Mouse (Mus musculus): Measurements from ENCODE around the gene Runx1. TPM values are rescaled to one million over a fixed set of nuclear protein-coding genes. Genes with fewer than 3 reads are reported as not detected.

The Runx1 gene
- polyA plus RNA-seq, 1 experiment from 2014 or later, result 1.2 TPM

GRCm38 (mm10) chr16:92779175-92779574, 46.8 kb downstream of the Runx1 start:
- Histone ChIP-seq H3K4me1 (ENCODE audit: control insufficient read depth, insufficient read depth, low read length) (no peaks in the 10 kb centered on the region), H3K36me3 (ENCODE audit: control insufficient read depth, insufficient read depth, low read length) (no peaks in the 10 kb centered on the region), H3K4me2 (ENCODE audit: low read depth) (no peak overlapping the region), H3K9me3 (ENCODE audit: control insufficient read depth, low read length) (no peaks in the 10 kb centered on the region), H3K27ac (ENCODE audit: low read depth, low read length) (no peak overlapping the region), H3K4me3 (ENCODE audit: low read depth, low read length) (no peak overlapping the region), H3K9ac (ENCODE audit: low read length) (no peak overlapping the region), H3K27me3 (ENCODE audit: control insufficient read depth, insufficient read depth, low read length) (no peaks in the 10 kb centered on the region)
- WGBS, result 86% methylated on average over 2 of the region's 2 CpGs
- no peak for DNase-seq (ENCODE audit: low spot score)
- no peak for ATAC-seq (ENCODE audit: insufficient read depth, low FRiP score, low TSS enrichment)

DNA sequence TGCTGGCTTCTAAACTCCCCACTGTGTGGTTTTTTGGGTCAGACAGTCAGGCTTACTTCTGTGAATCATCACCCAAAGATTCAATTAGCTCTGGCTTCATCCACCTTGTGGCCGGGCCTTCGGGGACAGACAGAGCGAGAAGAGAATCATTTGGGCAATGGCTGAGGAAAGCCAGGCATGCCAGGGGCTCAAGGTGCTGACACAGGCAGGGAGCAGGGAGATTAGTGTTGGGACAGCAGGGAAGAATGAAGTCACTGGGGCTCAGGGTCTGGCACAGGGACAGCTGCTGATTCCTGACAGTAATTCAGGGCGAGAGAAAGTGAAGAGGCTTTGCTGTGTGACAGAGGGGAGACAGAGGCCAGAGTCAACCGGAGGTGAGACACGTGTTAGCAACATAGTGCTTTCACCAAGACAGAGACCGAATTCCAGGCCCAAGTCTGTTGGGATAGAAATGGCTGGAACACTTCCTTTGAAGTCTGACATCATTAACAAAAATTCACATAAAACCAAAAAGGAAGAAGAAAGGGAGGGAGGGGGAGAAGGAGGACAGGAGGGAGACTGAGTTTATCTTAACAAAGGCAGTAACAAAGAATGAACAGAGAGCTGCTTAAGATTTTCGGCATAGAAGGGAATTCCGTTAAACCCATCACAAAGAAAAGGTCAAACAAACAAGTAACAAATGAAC, 47.7 kb downstream of the Runx1 start:
- Histone ChIP-seq H3K9me3 (ENCODE audit: control insufficient read depth, low read length) (no peaks in the 10 kb centered on the region), H3K4me1 (ENCODE audit: control insufficient read depth, insufficient read depth, low read length) (no peaks in the 10 kb centered on the region), H3K27ac (ENCODE audit: low read depth, low read length) (no peak overlapping the region), H3K27me3 (ENCODE audit: control insufficient read depth, insufficient read depth, low read length) (no peaks in the 10 kb centered on the region), H3K4me2 (ENCODE audit: low read depth) (no peak overlapping the region), H3K9ac (ENCODE audit: low read length) (no peak overlapping the region), H3K4me3 (ENCODE audit: low read depth, low read length) (no peak overlapping the region), H3K36me3 (ENCODE audit: control insufficient read depth, insufficient read depth, low read length) (no peaks in the 10 kb centered on the region)
- DNase-seq (ENCODE audit: low spot score), result no peak
- ATAC-seq (ENCODE audit: insufficient read depth, low FRiP score, low TSS enrichment), result no peak
- WGBS, result 65% methylated on average over 9 of the region's 9 CpGs

DNA sequence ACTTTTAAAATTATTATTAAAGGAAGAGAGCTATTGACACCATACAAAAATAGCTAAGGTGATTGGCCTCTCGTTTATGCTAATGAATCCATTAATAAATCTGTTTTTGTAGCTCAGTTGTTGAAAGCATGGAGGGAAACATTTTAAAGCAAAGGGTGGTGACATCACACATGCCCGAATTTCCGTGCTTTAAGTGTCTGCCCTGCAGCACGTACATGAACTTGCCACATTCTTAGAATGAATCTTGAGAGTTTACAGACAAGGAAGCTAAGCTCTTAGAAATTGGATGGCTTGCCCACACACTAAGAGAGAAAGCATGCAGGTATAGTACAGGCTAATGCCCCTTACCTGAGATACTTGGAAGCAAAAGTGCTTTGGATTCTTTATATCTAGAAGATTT, 58.1 kb downstream of the Runx1 start:
- no peak for ATAC-seq (ENCODE audit: insufficient read depth, low FRiP score, low TSS enrichment)
- no peak overlapping the region for H3K9ac ChIP-seq (ENCODE audit: low read length)
- H3K27me3 ChIP-seq (ENCODE audit: control insufficient read depth, insufficient read depth, low read length), result no peaks in the 10 kb centered on the region
- H3K27ac ChIP-seq (ENCODE audit: low read depth, low read length), result no peak overlapping the region
- no peaks in the 10 kb centered on the region for H3K9me3 ChIP-seq (ENCODE audit: control insufficient read depth, low read length)
- H3K4me1 ChIP-seq (ENCODE audit: control insufficient read depth, insufficient read depth, low read length), result no peaks in the 10 kb centered on the region
- DNase-seq (ENCODE audit: low spot score), result no peak
- WGBS, result 87% methylated on average over 4 of the region's 4 CpGs
- H3K36me3 ChIP-seq (ENCODE audit: control insufficient read depth, insufficient read depth, low read length), result no peaks in the 10 kb centered on the region
- no peak overlapping the region for H3K4me2 ChIP-seq (ENCODE audit: low read depth)
- no peak overlapping the region for H3K4me3 ChIP-seq (ENCODE audit: low read depth, low read length)

DNA sequence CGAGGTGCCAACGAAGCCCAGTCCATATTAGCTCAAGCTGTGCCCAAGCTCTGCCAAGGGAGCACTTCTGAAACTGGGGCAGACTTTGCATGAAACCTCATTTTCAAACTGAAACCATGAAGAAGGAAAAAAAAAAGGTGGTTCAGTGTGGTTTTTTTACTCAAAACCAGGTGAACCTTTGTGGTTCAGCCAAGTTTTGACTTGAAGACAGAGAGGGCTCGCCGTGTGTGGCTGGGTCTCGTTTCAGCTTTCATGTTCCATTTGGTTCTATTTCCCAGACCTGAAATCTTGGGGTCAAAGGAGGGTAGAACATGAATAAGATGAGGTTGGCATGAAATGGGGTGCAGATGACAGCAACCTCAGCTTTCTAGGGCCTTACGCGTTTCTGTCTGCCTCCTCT, 58.5 kb downstream of the Runx1 start:
- H3K4me3 ChIP-seq (ENCODE audit: low read depth, low read length), result no peak overlapping the region
- no peak overlapping the region for H3K27ac ChIP-seq (ENCODE audit: low read depth, low read length)
- no peaks in the 10 kb centered on the region for H3K9me3 ChIP-seq (ENCODE audit: control insufficient read depth, low read length)
- no peaks in the 10 kb centered on the region for H3K27me3 ChIP-seq (ENCODE audit: control insufficient read depth, insufficient read depth, low read length)
- H3K4me1 ChIP-seq (ENCODE audit: control insufficient read depth, insufficient read depth, low read length), result no peaks in the 10 kb centered on the region
- no peak overlapping the region for H3K9ac ChIP-seq (ENCODE audit: low read length)
- no peaks in the 10 kb centered on the region for H3K36me3 ChIP-seq (ENCODE audit: control insufficient read depth, insufficient read depth, low read length)
- DNase-seq (ENCODE audit: low spot score) (no peak), ATAC-seq (ENCODE audit: insufficient read depth, low FRiP score, low TSS enrichment) (no peak)
- 91% methylated on average over 7 of the region's 7 CpGs for WGBS
- H3K4me2 ChIP-seq (ENCODE audit: low read depth), result no peak overlapping the region

DNA sequence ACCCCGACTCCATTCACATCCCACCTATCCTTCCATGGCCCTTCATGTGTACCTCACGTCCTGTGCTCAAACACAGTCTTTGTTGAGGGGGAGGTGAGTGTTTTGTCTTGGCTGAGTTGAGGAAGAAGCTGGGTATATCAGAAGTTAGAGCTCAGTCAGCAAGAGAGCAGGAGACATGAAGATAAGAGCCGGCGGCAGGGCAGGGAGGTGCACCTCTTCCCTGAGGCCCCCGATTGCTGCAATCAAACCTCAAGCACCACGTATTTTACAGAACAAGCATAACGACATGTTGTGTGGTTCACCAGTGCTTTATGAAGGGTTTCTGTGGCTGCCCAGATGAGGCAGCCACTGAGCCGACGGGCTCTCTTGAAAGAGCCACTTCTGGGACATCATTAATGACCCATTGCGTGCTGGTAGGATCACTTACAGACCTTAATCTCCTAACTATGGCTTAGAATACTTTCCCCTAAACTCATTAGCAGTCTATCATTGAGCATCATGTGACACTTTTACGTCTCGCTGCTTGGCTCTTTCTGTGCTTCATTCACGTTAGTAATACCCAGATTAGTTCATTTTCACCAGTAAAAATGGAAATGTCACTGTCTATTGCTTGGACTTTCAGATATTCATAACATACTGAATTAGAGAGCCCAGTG, 61.1 kb downstream of the Runx1 start:
- 86% methylated on average over 13 of the region's 13 CpGs for WGBS
- no peak overlapping the region for H3K27ac ChIP-seq (ENCODE audit: low read depth, low read length)
- no peaks in the 10 kb centered on the region for H3K36me3 ChIP-seq (ENCODE audit: control insufficient read depth, insufficient read depth, low read length)
- DNase-seq (ENCODE audit: low spot score) (no peak), ATAC-seq (ENCODE audit: insufficient read depth, low FRiP score, low TSS enrichment) (no peak)
- no peak overlapping the region for H3K4me3 ChIP-seq (ENCODE audit: low read depth, low read length)
- H3K4me2 ChIP-seq (ENCODE audit: low read depth), result no peak overlapping the region
- no peaks in the 10 kb centered on the region for H3K27me3 ChIP-seq (ENCODE audit: control insufficient read depth, insufficient read depth, low read length)
- no peaks in the 10 kb centered on the region for H3K9me3 ChIP-seq (ENCODE audit: control insufficient read depth, low read length)
- H3K9ac ChIP-seq (ENCODE audit: low read length), result no peak overlapping the region
- H3K4me1 ChIP-seq (ENCODE audit: control insufficient read depth, insufficient read depth, low read length), result no peaks in the 10 kb centered on the region

GRCm38 (mm10) chr16:92763666-92764065, 62.3 kb downstream of the Runx1 start:
- Histone ChIP-seq H3K4me3 (ENCODE audit: low read depth, low read length) (no peak overlapping the region), H3K4me2 (ENCODE audit: low read depth) (no peak overlapping the region), H3K9me3 (ENCODE audit: control insufficient read depth, low read length) (no peaks in the 10 kb centered on the region), H3K9ac (ENCODE audit: low read length) (no peak overlapping the region), H3K36me3 (ENCODE audit: control insufficient read depth, insufficient read depth, low read length) (no peaks in the 10 kb centered on the region), H3K4me1 (ENCODE audit: control insufficient read depth, insufficient read depth, low read length) (no peaks in the 10 kb centered on the region), H3K27me3 (ENCODE audit: control insufficient read depth, insufficient read depth, low read length) (no peaks in the 10 kb centered on the region), H3K27ac (ENCODE audit: low read depth, low read length) (no peak overlapping the region)
- WGBS, result 93% methylated on average over 3 of the region's 3 CpGs
- ATAC-seq (ENCODE audit: insufficient read depth, low FRiP score, low TSS enrichment) (no peak), DNase-seq (ENCODE audit: low spot score) (no peak)

GRCm38 (mm10) chr16:92761968-92762521, 63.9 kb downstream of the Runx1 start:
- no peak overlapping the region for H3K9ac ChIP-seq (ENCODE audit: low read length)

GRCm38 (mm10) chr16:92760091-92760490, 65.9 kb downstream of the Runx1 start:
- no peaks in the 10 kb centered on the region for H3K4me1 ChIP-seq (ENCODE audit: control insufficient read depth, insufficient read depth, low read length)
- no peak overlapping the region for H3K9ac ChIP-seq (ENCODE audit: low read length)
- no peaks in the 10 kb centered on the region for H3K36me3 ChIP-seq (ENCODE audit: control insufficient read depth, insufficient read depth, low read length)
- H3K27me3 ChIP-seq (ENCODE audit: control insufficient read depth, insufficient read depth, low read length), result no peaks in the 10 kb centered on the region
- no peak overlapping the region for H3K4me3 ChIP-seq (ENCODE audit: low read depth, low read length)
- DNase-seq (ENCODE audit: low spot score) (no peak), ATAC-seq (ENCODE audit: insufficient read depth, low FRiP score, low TSS enrichment) (no peak)
- no peaks in the 10 kb centered on the region for H3K9me3 ChIP-seq (ENCODE audit: control insufficient read depth, low read length)
- no peak overlapping the region for H3K4me2 ChIP-seq (ENCODE audit: low read depth)
- 87% methylated on average over 3 of the region's 3 CpGs for WGBS
- no peak overlapping the region for H3K27ac ChIP-seq (ENCODE audit: low read depth, low read length)

More at GRCm38 (mm10) chr16:92761968-92762521, 63.9 kb downstream of the Runx1 start:
- no peaks in the 10 kb centered on the region for H3K27me3 ChIP-seq (ENCODE audit: control insufficient read depth, insufficient read depth, low read length)
- H3K9me3 ChIP-seq (ENCODE audit: control insufficient read depth, low read length), result no peaks in the 10 kb centered on the region
- ATAC-seq (ENCODE audit: insufficient read depth, low FRiP score, low TSS enrichment) (no peak), DNase-seq (ENCODE audit: low spot score) (no peak)
- H3K27ac ChIP-seq (ENCODE audit: low read depth, low read length), result no peak overlapping the region
- no peaks in the 10 kb centered on the region for H3K36me3 ChIP-seq (ENCODE audit: control insufficient read depth, insufficient read depth, low read length)
- no peaks in the 10 kb centered on the region for H3K4me1 ChIP-seq (ENCODE audit: control insufficient read depth, insufficient read depth, low read length)
- no peak overlapping the region for H3K4me3 ChIP-seq (ENCODE audit: low read depth, low read length)
- H3K4me2 ChIP-seq (ENCODE audit: low read depth), result no peak overlapping the region
- 84% methylated on average over 14 of the region's 15 CpGs for WGBS

- Histone ChIP-seq H3K9me3 (ENCODE audit: control insufficient read depth, low read length) (no peaks in the 10 kb centered on the region), H3K27me3 (ENCODE audit: control insufficient read depth, insufficient read depth, low read length) (no peaks in the 10 kb centered on the region), H3K36me3 (ENCODE audit: control insufficient read depth, insufficient read depth, low read length) (no peaks in the 10 kb centered on the region), H3K4me3 (ENCODE audit: low read depth, low read length) (no peak overlapping the region), H3K27ac (ENCODE audit: low read depth, low read length) (no peak overlapping the region), H3K4me1 (ENCODE audit: control insufficient read depth, insufficient read depth, low read length) (no peaks in the 10 kb centered on the region), H3K9ac (ENCODE audit: low read length) (no peak overlapping the region), H3K4me2 (ENCODE audit: low read depth) (no peak overlapping the region)
- DNase-seq (ENCODE audit: low spot score) (no peak), ATAC-seq (ENCODE audit: insufficient read depth, low FRiP score, low TSS enrichment) (no peak)
- whole genome bisulfite sequencing, result 89% methylated on average over 4 of the region's 4 CpGs
Observed at GRCm38 (mm10) chr16:92757564-92757963, 68.4 kb downstream of the Runx1 start.
